Mouse (Mus musculus) erythroblast, adult 5-6 weeks (primary cell): ENCODE measurements around the gene Gabra5. TPM values are rescaled to one million over a fixed set of nuclear protein-coding genes. Genes with fewer than 3 reads are reported as not detected.

Experiments
- ATAC-seq: replicated peaks from 2 replicates; pipeline ENCODE4 v1.8.0; 2016; ENCODE audit warnings: moderate number of reproducible peaks, mild to moderate bottlenecking, moderate TSS enrichment, inconsistent platforms; ENCODE audit not compliant: poor library complexity, low FRiP score, severe bottlenecking
- total RNA-seq, 2 experiments: library from RNA; stranded (forward) in 1 of 2; stranded (reverse) in 1 of 2; fragments of 150-400 nt in 1 of 2; fragments of 200-764, 138-1000 nt in 1 of 2; gene quantifications; 2 replicates each; pipeline versions ENCODE4 v1.2.3 to v1.2.4; 2015 to 2017; ENCODE audit warnings: low replicate concordance in 2 of 2

Gene Gabra5
- not detected in 2 replicates for total RNA-seq (2015; ENCODE audit: low replicate concordance)
- total RNA-seq (2017; ENCODE audit: low replicate concordance): not detected in 2 replicates

DNA sequence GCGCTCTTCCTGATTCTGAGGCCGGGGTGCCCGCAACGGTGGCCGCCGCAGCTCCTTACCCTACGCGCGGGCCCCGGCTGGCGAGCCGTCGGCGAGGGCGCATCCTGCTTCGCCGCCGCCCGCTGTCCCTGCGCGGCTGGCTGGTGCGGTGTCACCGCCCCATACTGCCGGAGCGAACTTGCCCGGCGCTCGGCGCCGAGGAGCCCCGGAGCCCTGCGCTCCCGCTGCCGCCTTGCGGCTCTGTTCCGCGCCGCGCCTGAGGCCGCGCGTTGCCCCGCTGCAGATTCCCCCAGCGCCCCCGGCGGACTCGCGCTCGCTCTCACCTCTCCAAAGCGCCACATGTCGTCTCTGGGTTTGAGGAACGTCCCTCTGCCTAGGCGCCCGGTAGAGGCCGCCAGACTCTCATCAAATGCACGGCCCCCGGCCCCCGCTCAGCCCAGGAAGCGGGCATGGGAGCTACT is at the start of gene Gabra5:
Gabra5 (minus strand) TSS at position 379 of the 461 bp plus-strand sequence.
- ATAC-seq: no peak

DNA sequence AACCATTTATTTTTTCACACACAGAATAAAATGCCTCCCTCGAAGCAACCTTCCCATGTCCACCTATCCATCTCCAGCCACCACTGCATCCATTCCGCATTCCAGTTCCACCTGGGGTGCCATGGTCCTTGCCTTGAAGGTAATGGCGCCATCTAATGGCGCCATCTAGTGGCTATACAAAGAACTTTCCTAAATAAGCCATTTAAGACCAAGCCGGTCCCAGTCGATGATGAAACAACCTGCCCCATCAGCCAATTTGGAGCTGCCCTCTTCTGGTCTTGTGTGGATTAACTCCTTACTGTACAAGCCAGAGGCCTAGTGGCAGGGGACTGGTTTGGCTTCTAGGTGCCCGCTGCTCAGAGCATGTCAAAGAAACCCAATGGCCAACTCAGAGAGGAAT is 28.7 kb upstream of the Gabra5 start:
- no peak for ATAC-seq

DNA sequence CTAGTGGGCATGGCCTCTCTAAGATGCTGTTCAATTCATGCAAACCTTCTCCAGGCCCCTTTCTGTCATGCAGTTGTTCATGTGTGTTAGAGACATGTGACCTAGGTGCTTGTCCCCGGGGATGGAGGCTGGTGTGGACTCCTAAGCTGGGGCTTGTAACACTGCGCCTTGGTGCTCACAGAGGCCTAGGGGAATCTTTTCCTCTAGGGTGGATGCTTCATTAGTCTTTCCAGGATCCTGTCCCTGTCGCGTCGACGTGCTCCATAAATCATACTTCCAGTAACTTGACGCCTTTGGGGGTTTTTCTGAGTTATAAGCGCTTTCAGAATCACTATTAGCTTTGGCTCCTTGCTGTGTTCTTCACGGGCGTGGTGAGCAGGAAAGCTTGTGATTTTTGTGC is 22.8 kb upstream of the Gabra5 start:
- ATAC-seq: no peak

DNA sequence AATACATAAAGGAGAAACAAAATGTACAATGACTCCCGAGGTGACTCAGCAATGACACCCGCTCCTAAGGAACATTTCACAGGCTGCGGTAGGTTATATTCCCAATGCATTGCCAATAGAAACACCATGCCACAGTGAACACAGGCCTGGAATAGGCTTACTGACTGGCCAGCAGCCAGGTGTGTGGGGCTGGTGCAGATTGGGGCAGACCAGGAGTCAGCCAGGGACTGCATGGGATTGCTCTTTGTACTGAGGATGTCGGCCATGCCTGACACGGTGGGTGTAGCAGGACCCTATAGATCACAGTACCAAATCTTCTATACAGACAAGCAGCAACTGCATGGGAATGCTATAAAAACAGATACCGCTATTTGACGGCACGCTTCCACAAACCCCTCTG is 20.1 kb upstream of the Gabra5 start:
- no peak for ATAC-seq

DNA sequence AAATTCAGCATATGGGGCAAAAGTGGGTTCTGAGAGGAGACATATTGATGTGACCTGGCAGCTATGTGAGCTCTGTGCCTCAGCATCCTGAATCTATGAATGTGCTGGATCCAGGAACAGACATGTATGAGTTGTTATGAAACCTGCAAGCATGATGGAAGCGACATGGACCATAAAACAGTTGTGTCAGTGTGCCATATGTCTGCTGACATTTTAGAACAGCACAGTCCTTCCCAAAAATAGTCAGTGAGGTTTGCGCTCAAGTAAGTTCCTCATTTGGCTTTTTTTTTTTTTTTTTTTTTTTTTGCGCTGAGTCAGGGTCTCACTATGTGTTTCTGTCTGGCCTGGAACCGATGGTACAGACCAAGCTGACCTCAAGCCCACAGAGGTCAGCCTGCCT is 19.6 kb upstream of the Gabra5 start:
- no peak for ATAC-seq

DNA sequence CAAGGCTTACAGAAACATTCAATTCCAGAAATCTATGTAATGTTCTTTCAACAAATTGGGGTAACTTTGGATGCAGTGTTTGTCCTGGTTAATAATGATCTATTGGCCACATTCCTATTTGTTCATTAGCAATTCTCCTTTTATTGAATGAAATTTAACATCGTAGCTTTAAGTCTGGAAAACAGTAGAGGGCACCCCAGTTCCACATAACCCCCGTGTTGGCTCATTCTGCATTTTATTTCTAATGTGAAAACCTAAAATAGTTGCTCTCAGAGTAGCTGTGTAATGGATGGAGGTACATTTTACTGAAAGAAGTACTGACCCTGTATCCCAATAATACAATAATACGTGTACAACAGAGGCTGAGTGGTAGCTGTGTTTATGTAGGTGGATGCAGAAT is 3.1 kb upstream of the Gabra5 start:
- no peak for ATAC-seq

DNA sequence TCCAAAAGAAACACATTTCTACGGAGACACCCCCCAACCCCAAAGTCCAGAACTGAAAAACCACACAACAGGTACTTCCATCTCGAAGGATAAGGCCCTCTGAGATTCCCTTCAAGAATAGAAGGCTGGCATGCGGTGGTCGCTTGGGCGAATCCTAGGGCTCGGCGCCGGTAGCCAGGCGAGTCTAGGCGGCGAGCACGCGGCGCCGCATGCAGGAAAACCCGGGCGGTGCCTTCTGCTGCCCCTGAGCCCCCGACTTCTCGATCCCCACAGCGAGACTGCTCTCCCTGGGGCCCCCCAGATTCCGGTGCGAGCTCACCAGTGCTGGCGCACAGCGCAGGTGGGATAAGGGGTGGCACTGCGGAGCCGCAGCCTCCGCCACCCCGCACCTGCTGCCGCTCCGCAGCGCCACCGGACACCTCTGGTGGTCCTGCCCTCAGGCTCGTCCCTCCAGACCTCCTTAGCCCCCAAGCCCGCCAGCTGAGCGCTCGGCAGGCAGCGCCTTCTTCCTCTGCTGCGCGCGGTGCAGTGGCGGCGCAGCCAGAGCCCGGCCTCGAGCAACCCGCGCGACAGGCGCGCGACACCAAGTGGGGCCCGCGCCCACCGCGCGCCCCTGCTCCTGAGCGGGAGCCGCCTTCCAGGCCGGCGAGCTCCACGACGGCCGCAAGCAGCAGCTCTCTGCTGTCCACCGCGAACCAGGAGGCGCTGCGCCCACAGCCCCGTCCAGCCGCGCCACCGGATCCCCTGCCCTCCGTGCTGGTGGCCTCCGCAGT is 813 bp downstream of the Gabra5 start:
- no peak for ATAC-seq

DNA sequence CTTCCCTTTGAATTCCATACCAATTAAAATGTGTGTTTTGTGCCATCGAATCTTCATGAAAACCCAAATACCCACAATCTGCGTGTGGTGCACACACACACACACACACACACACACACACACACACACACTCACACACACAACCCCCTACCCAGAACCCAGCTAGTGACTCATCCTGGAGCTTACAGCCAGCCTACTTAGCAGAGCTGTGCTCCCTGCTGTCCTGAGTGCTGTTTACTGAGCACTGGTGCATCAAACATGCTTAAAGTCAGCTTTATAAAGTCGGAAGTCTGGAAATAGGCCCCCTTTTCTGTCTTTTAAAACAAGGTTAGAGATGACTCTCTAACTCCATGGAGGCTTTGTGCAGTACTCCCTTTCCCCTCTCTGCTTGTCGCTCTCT is 7.0 kb downstream of the Gabra5 start:
- ATAC-seq: no peak

DNA sequence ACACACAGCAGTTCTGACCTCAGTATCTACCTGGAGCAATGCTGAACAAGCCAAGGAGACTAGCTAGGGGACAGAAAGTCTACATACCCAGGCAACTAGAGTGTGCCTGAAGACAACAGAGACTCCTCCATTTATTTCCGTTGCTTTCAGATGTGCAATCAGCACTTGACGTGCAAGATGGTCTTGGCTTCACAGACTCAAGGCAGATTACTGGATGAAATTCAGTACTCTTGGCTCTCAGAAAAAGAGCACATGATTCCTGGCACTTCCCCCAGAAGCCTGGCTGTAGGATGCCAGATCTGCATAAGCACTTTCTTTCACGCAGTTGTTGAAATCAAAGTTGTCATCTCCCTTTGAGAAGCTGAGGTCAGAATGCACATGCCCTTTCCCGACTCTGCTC is 18.1 kb downstream of the Gabra5 start:
- ATAC-seq: no peak

DNA sequence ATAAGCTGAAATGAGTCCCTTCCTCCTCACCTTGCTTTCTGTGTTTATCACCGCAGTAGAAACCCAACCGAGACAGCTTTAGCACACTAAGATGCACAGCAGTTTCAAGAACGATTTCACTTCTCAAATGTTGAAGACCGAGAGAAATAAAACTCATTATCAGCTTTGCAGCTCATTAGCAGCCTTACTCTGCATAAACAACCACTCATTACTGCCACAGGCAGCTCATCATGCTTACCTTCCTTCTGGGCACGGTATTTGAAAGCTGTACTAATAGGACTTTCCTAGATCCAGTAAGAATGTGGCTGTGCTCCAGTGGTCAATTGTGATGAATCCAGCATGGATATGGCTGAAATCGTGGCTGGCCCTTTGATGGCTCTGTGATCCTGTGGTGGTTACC is 23.0 kb downstream of the Gabra5 start:
- no peak for ATAC-seq

DNA sequence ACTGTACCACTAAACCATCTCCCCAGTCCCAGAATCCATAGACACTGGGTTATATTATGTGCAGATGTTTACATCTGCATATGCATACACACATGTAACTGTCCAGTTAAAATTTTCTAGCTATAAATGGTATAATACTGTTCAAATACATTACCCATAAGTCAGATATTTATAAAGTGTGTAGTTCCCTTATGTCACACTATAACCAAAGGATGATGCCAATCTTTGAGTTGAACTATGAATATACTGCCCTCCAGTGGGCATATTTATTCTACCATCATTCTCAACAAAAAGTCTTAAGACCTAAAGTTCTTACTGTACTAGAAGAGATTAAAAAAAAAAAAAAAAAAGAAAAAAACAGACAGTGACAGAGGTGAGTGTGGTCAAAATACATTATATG is 27.0 kb downstream of the Gabra5 start:
- ATAC-seq: no peak

DNA sequence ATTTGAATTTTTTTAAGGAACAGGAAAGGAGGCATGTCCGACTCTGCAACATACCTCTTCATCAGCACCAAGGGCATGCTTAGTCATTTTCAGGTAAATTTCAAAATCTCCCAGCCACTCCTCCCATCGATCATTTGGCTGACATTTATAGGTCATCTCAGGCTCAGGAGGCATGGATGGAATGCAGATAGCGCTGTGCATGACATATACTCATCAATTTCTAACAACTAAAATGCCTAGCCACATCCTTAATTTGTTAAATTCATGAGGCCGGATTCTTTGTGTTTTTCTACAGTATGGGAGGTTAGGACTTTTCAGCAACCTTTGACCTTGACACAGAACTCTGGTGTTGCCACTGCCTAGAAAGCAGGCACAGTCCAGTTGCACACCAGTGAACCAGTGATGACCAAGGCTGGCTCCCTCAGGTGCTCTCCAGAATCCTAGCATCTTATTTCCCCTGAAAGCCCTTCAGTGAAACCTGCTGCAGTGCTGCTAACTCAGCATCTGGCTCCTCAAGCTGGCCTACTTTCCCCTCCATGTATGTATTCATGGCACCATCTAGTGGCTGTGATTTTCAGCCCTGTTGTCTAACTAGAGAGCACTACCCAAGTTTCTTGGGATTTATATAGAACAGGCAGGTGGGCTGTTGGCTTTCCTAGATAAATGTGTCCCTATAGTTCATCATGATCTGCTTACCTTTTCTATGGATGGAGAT is 35.9 kb downstream of the Gabra5 start:
- ATAC-seq: no peak

DNA sequence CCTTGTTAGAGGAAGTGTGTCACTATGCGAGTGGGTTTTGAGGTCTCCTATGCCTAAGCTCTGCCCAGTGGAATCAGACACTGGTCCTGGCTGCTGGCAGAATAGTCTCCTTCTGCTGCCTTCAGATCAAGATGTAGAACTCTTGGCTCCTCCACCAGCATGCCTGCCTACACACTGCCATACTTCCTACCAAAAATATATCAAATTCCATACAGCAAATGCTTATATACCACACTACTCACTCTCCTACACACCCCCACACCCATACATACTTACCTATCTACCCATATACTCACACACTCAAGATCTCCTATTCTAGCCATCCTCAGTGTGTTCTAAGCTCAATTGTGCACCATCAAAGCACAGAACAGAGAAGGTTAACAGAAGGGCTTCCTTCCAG is 38.5 kb downstream of the Gabra5 start:
- ATAC-seq: no peak

DNA sequence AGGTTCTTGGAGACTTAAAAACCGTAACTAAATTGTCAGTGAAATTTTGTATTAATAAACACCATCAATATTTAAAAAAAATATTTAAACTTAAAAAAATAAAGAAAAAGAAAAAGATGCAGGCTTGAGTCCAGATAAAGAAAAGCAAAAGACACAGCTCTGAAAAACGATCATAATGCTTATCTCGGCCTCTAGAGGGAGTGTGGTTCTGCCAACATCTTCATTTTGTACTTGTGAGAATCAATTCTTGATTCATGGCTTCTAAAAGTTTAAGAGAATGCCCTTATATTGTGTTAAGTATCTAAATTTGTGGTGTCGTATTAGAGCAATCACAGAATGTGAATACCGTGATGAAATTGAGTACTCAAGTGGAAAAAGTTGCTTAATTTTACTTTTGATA is 49.5 kb downstream of the Gabra5 start:
- no peak for ATAC-seq

DNA sequence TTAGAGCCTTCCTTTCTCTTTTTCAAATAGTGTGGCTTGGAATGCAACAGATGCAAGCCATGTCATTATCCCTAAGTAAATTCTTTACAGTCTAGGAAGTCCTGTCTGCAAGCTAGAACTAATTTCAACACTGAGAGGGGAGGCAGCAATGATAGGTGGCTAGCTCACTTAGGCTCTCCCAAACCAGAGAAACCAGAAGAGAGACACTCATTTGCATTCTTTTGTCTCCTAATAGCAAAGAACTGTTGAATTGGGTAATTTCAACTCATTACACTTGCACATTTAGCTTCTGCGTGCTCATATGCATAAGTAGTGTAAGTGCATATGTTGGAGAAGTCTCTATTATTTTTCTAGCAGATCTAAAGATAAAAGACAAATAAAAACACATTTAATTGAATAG is 61.6 kb downstream of the Gabra5 start:
- ATAC-seq: no peak

DNA sequence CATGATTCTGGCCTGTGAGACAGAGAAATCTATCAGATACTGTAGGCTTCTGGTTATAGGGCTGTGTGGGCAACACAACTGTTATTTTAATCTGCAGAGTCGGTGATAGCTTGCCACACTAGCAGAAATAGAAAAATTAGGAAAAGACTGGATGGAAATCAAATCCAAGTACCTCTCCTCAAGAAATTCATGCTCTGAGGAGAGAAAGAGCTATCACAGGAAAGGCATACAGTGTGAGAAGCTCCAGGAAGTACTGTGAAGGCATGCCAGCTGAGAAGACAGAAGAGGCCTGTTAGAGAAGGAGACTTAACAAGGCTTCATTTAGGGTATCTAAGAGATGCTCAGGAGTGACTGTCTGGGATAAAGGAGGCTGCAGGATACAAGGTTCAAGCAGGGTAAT is 87.2 kb downstream of the Gabra5 start:
- ATAC-seq: no peak

DNA sequence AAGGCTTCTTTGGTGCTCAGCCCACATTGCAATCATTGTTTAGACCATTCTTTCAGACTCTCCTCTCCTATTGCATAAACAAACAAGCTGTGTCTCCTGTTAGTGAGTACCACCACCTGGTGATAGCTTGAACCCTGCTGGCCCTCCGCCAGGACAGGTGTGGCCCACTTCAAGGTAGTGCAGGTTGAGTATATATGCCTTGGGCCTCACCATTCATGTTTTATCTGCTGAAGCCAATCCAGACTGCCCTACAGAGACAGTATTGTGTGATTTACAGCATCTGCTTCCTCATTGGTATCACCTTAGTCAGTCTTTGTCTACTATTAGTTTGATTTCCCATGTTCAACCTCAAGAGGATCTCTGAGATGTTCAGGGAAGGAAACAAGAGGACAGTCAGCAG is 88.8 kb downstream of the Gabra5 start:
- no peak for ATAC-seq

DNA sequence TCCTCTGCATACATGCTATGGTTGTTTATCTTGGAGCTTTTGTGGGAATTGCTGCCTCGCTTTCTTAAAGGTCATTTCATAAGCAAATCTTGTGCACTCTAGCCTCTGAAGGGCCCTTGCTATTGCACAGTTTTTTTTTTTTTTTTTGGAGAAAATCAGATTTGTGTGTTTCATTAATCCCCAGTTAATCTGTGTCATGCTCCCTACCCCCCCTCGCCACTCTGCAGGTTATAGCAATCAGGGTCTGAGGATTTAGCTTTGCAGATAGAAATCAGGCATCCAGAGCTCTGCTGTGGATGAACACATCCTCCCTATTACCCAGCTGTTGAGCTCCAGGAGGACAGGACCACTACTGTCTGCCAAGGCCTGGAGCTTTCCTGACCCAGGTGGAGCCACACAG is 90.5 kb downstream of the Gabra5 start, which contains the start of gene Gabrb3:
Gabrb3 (plus strand) TSS at position 301 of the 400 bp plus-strand sequence.
- no peak for ATAC-seq

DNA sequence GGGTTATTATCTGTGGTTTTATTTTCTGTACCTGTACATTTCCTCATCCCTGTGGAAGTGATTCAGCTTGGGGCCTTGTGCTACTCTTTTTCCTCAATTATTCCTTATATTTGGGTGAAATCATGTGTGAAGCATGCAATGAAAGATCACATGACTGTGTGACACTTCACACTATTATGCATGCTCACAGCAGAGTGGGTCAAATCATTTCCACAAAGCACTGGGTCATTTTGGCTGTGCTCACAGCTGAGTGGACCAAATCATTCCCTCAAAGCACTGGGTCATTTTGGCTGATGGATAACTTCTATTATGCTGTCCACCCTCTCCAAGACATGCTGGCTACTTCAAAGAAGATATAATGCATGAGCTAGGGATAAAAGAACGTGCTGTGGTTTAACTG is 97.0 kb downstream of the Gabra5 start:
- ATAC-seq: no peak

DNA sequence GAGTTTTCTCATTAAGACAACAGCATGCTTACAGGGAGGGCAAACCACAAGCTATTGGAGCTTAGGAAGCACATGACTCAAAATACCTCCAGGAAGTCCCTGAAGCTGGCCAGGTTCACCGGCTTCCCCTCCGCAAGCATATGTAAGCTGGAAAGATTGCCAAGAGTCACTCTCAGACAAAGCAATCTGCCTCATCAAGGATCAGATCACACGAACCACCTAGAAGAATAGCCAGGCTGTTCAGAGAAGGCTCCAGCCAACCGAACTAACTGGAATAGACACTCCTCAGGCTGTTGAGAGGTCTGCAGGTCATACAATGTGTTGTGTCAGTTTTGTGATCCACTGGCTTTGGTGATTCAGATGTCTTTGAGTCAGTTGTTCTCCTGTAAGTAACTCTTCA is 98.7 kb downstream of the Gabra5 start:
- no peak for ATAC-seq

DNA sequence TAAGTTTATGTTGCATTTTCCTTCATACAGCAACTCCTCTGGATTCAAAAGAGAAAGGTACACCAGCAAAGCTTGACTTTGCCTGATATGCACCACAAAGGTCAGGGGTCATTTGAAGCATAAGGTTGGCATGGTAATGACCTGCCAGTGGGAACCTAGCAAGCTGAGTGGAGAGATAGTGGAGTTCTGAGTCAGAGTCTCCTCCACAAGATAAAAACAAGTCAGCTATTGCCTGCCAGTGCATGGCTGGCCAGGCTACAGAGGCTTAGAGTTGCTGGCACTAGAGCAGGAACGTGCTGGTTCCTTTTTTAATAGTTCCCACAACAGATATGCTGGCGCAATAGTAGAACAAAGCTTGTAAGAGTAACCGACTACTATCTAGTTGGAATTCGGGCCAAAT is 116.3 kb downstream of the Gabra5 start:
- ATAC-seq: no peak
